ENCODE assay signal across 8 mouse cellular contexts in the genomic region with DNA sequence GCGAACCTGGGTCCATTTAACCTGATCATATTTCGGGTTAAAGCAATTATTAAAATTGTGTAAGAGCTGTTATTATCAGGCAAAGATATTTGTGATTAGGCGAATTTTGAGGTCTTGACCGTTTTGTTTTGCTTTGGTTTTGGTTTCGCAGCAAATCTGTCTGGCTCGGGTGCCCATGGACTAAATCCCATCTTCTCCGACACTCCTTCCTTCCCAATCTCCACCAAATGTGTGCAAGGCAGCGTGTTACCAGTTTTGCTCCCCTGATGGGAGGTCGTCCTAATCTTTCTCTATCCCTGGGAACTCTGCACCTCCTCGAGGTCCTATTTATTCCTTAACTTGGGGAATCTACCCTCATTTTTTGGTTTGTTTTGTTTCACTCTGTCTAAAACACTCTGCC. TPM values are rescaled to one million over a fixed set of nuclear protein-coding genes. Genes with fewer than 3 reads are reported as not detected.
DNase-seq lines count a peak whose midpoint lies in the region; ATAC-seq and TF ChIP-seq lines count a peak whose summit lies in the region.

No protein-coding gene starts in this region.

- DNase-seq in kidney, postnatal 0 days (ENCODE audit: low spot score), result no peak
- DNase-seq in kidney, postnatal 10 days, result no peak
- DNase-seq in embryonic facial prominence, embryonic 10.5 days (ENCODE audit: low spot score), result no peak
- DNase-seq in adrenal gland, adult (ENCODE audit: inconsistent age in 2 of 2, low spot score in 1 of 2), result no peak
- no peak for DNase-seq in B cell, adult 2 months
- no peak for DNase-seq in natural killer cell, adult 2 months (ENCODE audit: low spot score in 2 of 2)

- no peaks in the 10 kb centered on the region for H3K4me1 ChIP-seq in kidney, postnatal 0 days (replicated peaks; ENCODE audit: insufficient read depth, low read length)
- peaks cover 15% of the 10 kb centered on the region for H3K4me1 ChIP-seq in embryonic facial prominence, embryonic 10.5 days
- H3K4me1 ChIP-seq in hindbrain, embryonic 15.5 days (replicated peaks), result peaks cover 19% of the 10 kb centered on the region
- H3K4me1 ChIP-seq in midbrain, embryonic 15.5 days, result peaks cover 18% of the 10 kb centered on the region

- ATAC-seq in kidney, postnatal 0 days (replicated peaks; ENCODE audit: low FRiP score, low read depth), result no peak
- ATAC-seq in hindbrain, embryonic 15.5 days (ENCODE audit: low FRiP score, low read depth), result no peak
- ATAC-seq in midbrain, embryonic 15.5 days (replicated peaks), result peak; percentile 18

- WGBS in kidney, postnatal 0 days, result 5% methylated on average over 10 of the region's 10 CpGs
- WGBS in embryonic facial prominence, embryonic 10.5 days, result 4% methylated on average over 10 of the region's 10 CpGs
- 3% methylated on average over 10 of the region's 10 CpGs for WGBS in hindbrain, embryonic 15.5 days
- WGBS in midbrain, embryonic 15.5 days, result 3% methylated on average over 10 of the region's 10 CpGs

- H3K27ac ChIP-seq in kidney, postnatal 0 days, result peak overlapping the region; percentile 98
- peak overlapping the region; percentile 96 for H3K27ac ChIP-seq in embryonic facial prominence, embryonic 10.5 days (replicated peaks)
- peak overlapping the region; percentile 98 for H3K27ac ChIP-seq in hindbrain, embryonic 15.5 days (replicated peaks)
- H3K27ac ChIP-seq in midbrain, embryonic 15.5 days, result peak overlapping the region; percentile 95

- no peaks in the 10 kb centered on the region for H3K9me3 ChIP-seq in kidney, postnatal 0 days (replicated peaks; ENCODE audit: low read length)
- no peaks in the 10 kb centered on the region for H3K9me3 ChIP-seq in embryonic facial prominence, embryonic 10.5 days
- no peaks in the 10 kb centered on the region for H3K9me3 ChIP-seq in hindbrain, embryonic 15.5 days
- H3K9me3 ChIP-seq in midbrain, embryonic 15.5 days, result no peaks in the 10 kb centered on the region

- no peaks in the 10 kb centered on the region for H3K36me3 ChIP-seq in kidney, postnatal 0 days (ENCODE audit: insufficient read depth, low read length)
- H3K36me3 ChIP-seq in embryonic facial prominence, embryonic 10.5 days (replicated peaks), result no peaks in the 10 kb centered on the region
- no peaks in the 10 kb centered on the region for H3K36me3 ChIP-seq in hindbrain, embryonic 15.5 days
- no peaks in the 10 kb centered on the region for H3K36me3 ChIP-seq in midbrain, embryonic 15.5 days (replicated peaks)

- H3K4me3 ChIP-seq in kidney, postnatal 0 days (replicated peaks; ENCODE audit: low read depth, low read length), result peak overlapping the region; percentile 70
- peak overlapping the region; percentile 75 for H3K4me3 ChIP-seq in embryonic facial prominence, embryonic 10.5 days
- H3K4me3 ChIP-seq in hindbrain, embryonic 15.5 days, result peak overlapping the region; percentile 72
- peak overlapping the region; percentile 57 for H3K4me3 ChIP-seq in midbrain, embryonic 15.5 days

- peak overlapping the region; percentile 68 for H3K9ac ChIP-seq in kidney, postnatal 0 days (ENCODE audit: low read depth, low read length)
- peak overlapping the region; percentile 85 for H3K9ac ChIP-seq in hindbrain, embryonic 15.5 days
- H3K9ac ChIP-seq in midbrain, embryonic 15.5 days, result peak overlapping the region; percentile 79

- no peaks in the 10 kb centered on the region for H3K27me3 ChIP-seq in kidney, postnatal 0 days (ENCODE audit: insufficient read depth, low read length)
- no peaks in the 10 kb centered on the region for H3K27me3 ChIP-seq in embryonic facial prominence, embryonic 10.5 days (replicated peaks; ENCODE audit: low read depth, poor library complexity, severe bottlenecking)
- no peaks in the 10 kb centered on the region for H3K27me3 ChIP-seq in hindbrain, embryonic 15.5 days
- H3K27me3 ChIP-seq in midbrain, embryonic 15.5 days (replicated peaks), result no peaks in the 10 kb centered on the region

- TF ChIP-seq CTCF in kidney, postnatal 0 days (IDR thresholded peaks at IDR 0.05; ENCODE audit: low read depth), result no peak

- H3K4me2 ChIP-seq in kidney, postnatal 0 days (ENCODE audit: low read length), result peak overlapping the region; percentile 65
- H3K4me2 ChIP-seq in hindbrain, embryonic 15.5 days, result peak overlapping the region; percentile 59
- peak overlapping the region; percentile 63 for H3K4me2 ChIP-seq in midbrain, embryonic 15.5 days

RNA-seq across cellular contexts. Expression of a gene that starts 20.5 kb away (rescaled TPM):
- 0.06 TPM in 1 of 2 replicates, not detected in the other for polyA plus RNA-seq in kidney, postnatal 0 days (2015; fragmentation: Nextera tagmentation; extraction: Ambion mirVana)
- polyA plus RNA-seq in embryonic facial prominence, embryonic 10.5 days (2016; fragmentation: Nextera tagmentation; extraction: Ambion mirVana), result 0.12 and 0.16 TPM in 2 replicates
- polyA plus RNA-seq in hindbrain, embryonic 15.5 days (2015; fragmentation: Nextera tagmentation; extraction: Ambion mirVana), result 0.17 TPM in 1 of 2 replicates, not detected in the other
- polyA plus RNA-seq in midbrain, embryonic 15.5 days (2015; fragmentation: Nextera tagmentation; extraction: Ambion mirVana), result 0.09 and 0.25 TPM in 2 replicates

RNA-seq across cellular contexts. Expression of a gene that starts 21.5 kb away (rescaled TPM):
- 10.0 and 10.4 TPM in 2 replicates for polyA plus RNA-seq in kidney, postnatal 0 days (2015; fragmentation: Nextera tagmentation; extraction: Ambion mirVana)
- 15.0 and 15.6 TPM in 2 replicates for polyA plus RNA-seq in embryonic facial prominence, embryonic 10.5 days (2016; fragmentation: Nextera tagmentation; extraction: Ambion mirVana)
- 8.8 and 9.1 TPM in 2 replicates for polyA plus RNA-seq in hindbrain, embryonic 15.5 days (2015; fragmentation: Nextera tagmentation; extraction: Ambion mirVana)
- 9.8 and 9.9 TPM in 2 replicates for polyA plus RNA-seq in midbrain, embryonic 15.5 days (2015; fragmentation: Nextera tagmentation; extraction: Ambion mirVana)

RNA-seq across cellular contexts. Expression of a gene that starts 43.5 kb away (rescaled TPM):
- polyA plus RNA-seq in kidney, postnatal 0 days (2015; fragmentation: Nextera tagmentation; extraction: Ambion mirVana), result 0.13 and 0.28 TPM in 2 replicates
- polyA plus RNA-seq in embryonic facial prominence, embryonic 10.5 days (2016; fragmentation: Nextera tagmentation; extraction: Ambion mirVana), result 0.99 and 1.2 TPM in 2 replicates
- 0.06 and 0.08 TPM in 2 replicates for polyA plus RNA-seq in hindbrain, embryonic 15.5 days (2015; fragmentation: Nextera tagmentation; extraction: Ambion mirVana)
- not detected in 2 replicates for polyA plus RNA-seq in midbrain, embryonic 15.5 days (2015; fragmentation: Nextera tagmentation; extraction: Ambion mirVana)
